Mouse (Mus musculus) G1E (cell line): ENCODE measurements around the gene Scaf8.
"Not testable (repeated sequence)": the region's sequence is repeated elsewhere in the genome, so short reads cannot be mapped to it uniquely, and the experiment has no call there.

ENCODE experiments used
- CTCF ChIP-seq: IDR thresholded peaks from 2 replicates; pipeline ENCODE4 v1.5.1; 2012; ENCODE audit warnings: low read depth, low read length, inconsistent platforms, mixed read lengths
- GATA1 ChIP-seq: IDR thresholded peaks from 2 replicates; pipeline ENCODE4 v1.6.1; 2012; ENCODE audit warnings: borderline replicate concordance, low read length, inconsistent platforms, mixed read lengths
- TAL1 ChIP-seq: conservative IDR thresholded peaks from 2 replicates; pipeline ENCODE4 v1.6.1; 2012; ENCODE audit warnings: low read depth, low read length, inconsistent platforms, mixed read lengths

DNA sequence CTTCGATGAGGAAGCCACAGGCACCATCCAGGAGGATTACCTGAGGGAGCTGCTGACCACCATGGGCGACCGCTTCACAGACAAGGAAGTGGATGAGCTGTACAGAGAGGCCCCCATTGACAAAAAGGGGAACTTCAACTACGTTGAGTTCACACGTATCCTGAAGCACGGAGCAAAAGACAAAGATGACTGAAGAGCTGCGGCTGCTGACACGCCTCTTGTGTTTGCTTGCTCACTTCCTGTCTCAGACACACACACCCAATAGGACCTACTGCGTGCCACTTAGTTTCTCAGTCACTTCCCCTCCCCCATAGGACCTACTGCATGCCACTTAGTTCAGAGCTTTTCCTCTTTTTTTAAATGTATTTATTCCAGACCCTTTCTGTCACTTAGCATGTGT is 41.4 kb downstream of the Scaf8 start:
- not testable (repeated sequence) for TF ChIP-seq CTCF, GATA1, TAL1
